Comparison of ENCODE assay signal across 23 mouse cellular contexts in genomic region chr4:44928790-44929189, GRCm38 (mm10). TPM values are rescaled to one million over a fixed set of nuclear protein-coding genes. Genes with fewer than 3 reads are reported as not detected.
DNase-seq lines count a peak whose midpoint lies in the region; ATAC-seq lines count a peak whose summit lies in the region.
"Had no signal": no experiment of that assay in that cellular context is flagged by ENCODE, and none has a peak within 500 bp of the region (broad histone marks: within the 10 kb centered on the region; RNA-seq: fewer than 3 reads in every experiment).

No protein-coding gene starts in this region.

- DNase-seq in lung, postnatal 36 days, result no peak
- DNase-seq in B cell, adult 2 months, result no peak
- DNase-seq: adrenal gland, postnatal 10 days; adrenal gland, postnatal 36 days; cerebellum, adult 18-20 months; cerebellum, adult 9-10 months; cerebellum, postnatal 14 days; gastrocnemius, postnatal 10 days; gastrocnemius, postnatal 36 days; heart, postnatal 10 days; heart, postnatal 36 days had no signal

- ATAC-seq in liver, embryonic 16.5 days (ENCODE audit: low read depth), result peak; percentile 47; the same call in 1 of the 2 replicates
- no peak for ATAC-seq in liver, embryonic 12.5 days
- peak; percentile 85 for ATAC-seq in erythroblast, adult 5-6 weeks (replicated peaks; ENCODE audit: low FRiP score, poor library complexity, severe bottlenecking)
- peak; percentile 88 for ATAC-seq in megakaryocyte progenitor cell, adult 5-6 weeks (replicated peaks; ENCODE audit: poor library complexity)
- ATAC-seq: forebrain, embryonic 15.5 days; hindbrain, embryonic 16.5 days; Patski had no signal

- no peaks in the 10 kb centered on the region for H3K27me3 ChIP-seq in liver, embryonic 16.5 days (ENCODE audit: control insufficient read depth, insufficient read depth, low read depth, low read length)
- H3K27me3 ChIP-seq in liver, embryonic 12.5 days (replicated peaks), result no peaks in the 10 kb centered on the region
- H3K27me3 ChIP-seq: forebrain, embryonic 12.5 days; forebrain, embryonic 15.5 days; heart, embryonic 12.5 days; heart, embryonic 15.5 days; hindbrain, embryonic 13.5 days; Patski had no signal

- peaks cover 3% of the 10 kb centered on the region; the same call in 1 of the 2 replicates for H3K4me1 ChIP-seq in liver, embryonic 16.5 days (ENCODE audit: control insufficient read depth, low read depth, low read length)
- H3K4me1 ChIP-seq in liver, embryonic 12.5 days, result 0 out of 2 replicates have a peak, but pooled peaks cover 5% of the 10 kb centered on the region
- H3K4me1 ChIP-seq: forebrain, embryonic 12.5 days; forebrain, embryonic 15.5 days; heart, embryonic 12.5 days; heart, embryonic 15.5 days; hindbrain, embryonic 10.5 days; hindbrain, embryonic 13.5 days had no signal

- H3K4me3 ChIP-seq in liver, embryonic 16.5 days (ENCODE audit: low read depth, low read length), result no peak overlapping the region
- no peak overlapping the region for H3K4me3 ChIP-seq in liver, embryonic 12.5 days
- H3K4me3 ChIP-seq: forebrain, embryonic 12.5 days; forebrain, embryonic 15.5 days; heart, embryonic 12.5 days; heart, embryonic 15.5 days; hindbrain, embryonic 10.5 days; hindbrain, embryonic 13.5 days had no signal

- no peak overlapping the region for H3K27ac ChIP-seq in liver, embryonic 16.5 days (ENCODE audit: low read length)
- H3K27ac ChIP-seq in liver, embryonic 12.5 days, result no peak overlapping the region
- H3K27ac ChIP-seq: forebrain, embryonic 12.5 days; forebrain, embryonic 15.5 days; heart, embryonic 15.5 days; hindbrain, embryonic 10.5 days; hindbrain, embryonic 13.5 days had no signal

- peaks cover 15% of the 10 kb centered on the region for H3K36me3 ChIP-seq in liver, embryonic 16.5 days (ENCODE audit: control insufficient read depth, insufficient read depth)
- peaks cover 76% of the 10 kb centered on the region for H3K36me3 ChIP-seq in liver, embryonic 12.5 days

- no peaks in the 10 kb centered on the region for H3K9me3 ChIP-seq in liver, embryonic 16.5 days (replicated peaks; ENCODE audit: control insufficient read depth, low read length)
- H3K9me3 ChIP-seq in liver, embryonic 12.5 days (replicated peaks), result no peaks in the 10 kb centered on the region
- H3K9me3 ChIP-seq: forebrain, embryonic 12.5 days; forebrain, embryonic 15.5 days; heart, embryonic 12.5 days; heart, embryonic 15.5 days; hindbrain, embryonic 10.5 days; hindbrain, embryonic 13.5 days had no signal

- H3K4me2 ChIP-seq in liver, embryonic 16.5 days (ENCODE audit: low read depth, low read length), result no peak overlapping the region
- no peak overlapping the region for H3K4me2 ChIP-seq in liver, embryonic 12.5 days
- H3K4me2 ChIP-seq: forebrain, embryonic 12.5 days; forebrain, embryonic 15.5 days; heart, embryonic 12.5 days; heart, embryonic 15.5 days; hindbrain, embryonic 13.5 days had no signal

- no peak overlapping the region for H3K9ac ChIP-seq in liver, embryonic 16.5 days (ENCODE audit: low read depth, low read length)
- H3K9ac ChIP-seq in liver, embryonic 12.5 days, result no peak overlapping the region
- H3K9ac ChIP-seq: forebrain, embryonic 12.5 days; forebrain, embryonic 15.5 days; heart, embryonic 12.5 days; heart, embryonic 15.5 days; hindbrain, embryonic 13.5 days had no signal

- WGBS in liver, embryonic 16.5 days (ENCODE audit: insufficient replicate concordance), result 66% methylated on average over 3 of the region's 3 CpGs
- WGBS in liver, embryonic 12.5 days (ENCODE audit: insufficient replicate concordance), result 68% methylated on average over 3 of the region's 3 CpGs

RNA-seq across cellular contexts. Expression of gene Grhpr, which starts 52.4 kb away (rescaled TPM):
- polyA plus RNA-seq in liver, embryonic 16.5 days (2015; fragmentation: Nextera tagmentation; extraction: Ambion mirVana), result 165 and 179 TPM in 2 replicates
- 94.2 and 98.6 TPM in 2 replicates for polyA plus RNA-seq in liver, embryonic 12.5 days (2016; fragmentation: Nextera tagmentation; extraction: Ambion mirVana)
- 4.2 and 8.4 TPM in 2 replicates for total RNA-seq in erythroblast, adult 5-6 weeks (2015; ENCODE audit: low replicate concordance)
- total RNA-seq in erythroblast, adult 5-6 weeks (2017; ENCODE audit: low replicate concordance), result 1.4 and 6.0 TPM in 2 replicates
- total RNA-seq in megakaryocyte progenitor cell, adult 5-6 weeks (2015), result 11.8 and 12.0 TPM in 2 replicates
- total RNA-seq in megakaryocyte progenitor cell, adult 5-6 weeks (2017), result 7.9 and 8.9 TPM in 2 replicates
